Mouse (Mus musculus): ENCODE results near the gene Tfap4. TPM values are rescaled to one million over a fixed set of nuclear protein-coding genes. Genes with fewer than 3 reads are reported as not detected.
A peak's percentile ranks its signal among the peaks of the same experiment; 100 is the strongest.

Gene Tfap4
- polyA plus RNA-seq, 1 experiment from 2014 or later = 23.0 TPM

DNA sequence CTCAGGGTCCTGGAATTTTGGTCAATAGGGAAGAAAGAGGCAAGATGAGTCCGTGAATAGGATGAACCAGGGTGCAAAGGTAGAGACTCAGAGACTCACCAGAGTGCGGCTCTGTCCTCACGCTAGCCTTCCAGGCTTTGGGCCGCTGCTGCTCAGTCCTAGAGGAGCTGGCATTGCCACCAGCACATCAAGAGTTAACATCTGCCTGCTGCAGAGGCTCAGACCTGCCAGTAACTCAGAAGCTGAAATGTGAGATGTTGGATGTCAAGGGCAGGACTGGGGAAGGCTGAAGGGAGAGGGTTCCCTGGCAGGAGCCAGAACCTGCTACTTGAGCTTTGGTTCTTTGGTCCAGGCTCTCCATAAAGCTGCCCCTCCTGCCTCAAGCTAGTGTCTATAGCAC, 11.1 kb upstream of the Tfap4 start:
- no peak overlapping the region for H3K4me3 ChIP-seq (ENCODE audit: low read depth, low read length)
- TF ChIP-seq CTCF (IDR thresholded peaks at IDR 0.05; ENCODE audit: low read depth) = no peak
- H3K27me3 ChIP-seq (ENCODE audit: insufficient read depth, low read length) = no peaks in the 10 kb centered on the region
- H3K9me3 ChIP-seq (ENCODE audit: low read depth, low read length) = no peaks in the 10 kb centered on the region
- H3K9ac ChIP-seq = no peak overlapping the region
- ATAC-seq (ENCODE audit: insufficient read depth) = peak; percentile 74; the same call in 1 of the 2 replicates
- no peaks in the 10 kb centered on the region for H3K36me3 ChIP-seq (ENCODE audit: insufficient read depth)
- WGBS = 47% methylated on average over 4 of the region's 4 CpGs
- peak; percentile 34 for DNase-seq
- no peak overlapping the region for H3K27ac ChIP-seq (ENCODE audit: low read depth)
- no peak overlapping the region for H3K4me2 ChIP-seq
- H3K4me1 ChIP-seq (ENCODE audit: insufficient read depth) = peaks cover 8% of the 10 kb centered on the region; the same call in 1 of the 2 replicates

DNA sequence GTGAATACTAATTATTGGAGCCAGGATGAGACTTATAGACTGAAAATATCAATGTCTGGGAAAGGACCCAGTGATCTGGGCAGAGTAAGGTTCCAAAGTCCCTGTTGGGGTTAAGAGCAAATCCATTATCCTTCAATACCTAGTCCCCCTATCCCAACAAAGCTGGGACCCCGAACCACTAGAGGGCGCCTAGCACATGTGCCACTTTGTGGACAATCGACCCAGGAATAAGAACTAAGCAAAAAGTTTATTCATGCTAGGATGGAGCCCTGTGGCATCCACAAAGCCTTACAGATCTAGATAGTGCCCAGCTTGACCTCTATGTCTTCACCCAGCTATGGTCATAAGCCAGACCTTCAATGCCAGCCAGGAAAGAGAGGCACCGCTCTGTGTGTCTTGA, 8.3 kb upstream of the Tfap4 start:
- peak; percentile 45 for ATAC-seq (ENCODE audit: insufficient read depth)
- no peaks in the 10 kb centered on the region for H3K27me3 ChIP-seq (ENCODE audit: insufficient read depth, low read length)

DNA sequence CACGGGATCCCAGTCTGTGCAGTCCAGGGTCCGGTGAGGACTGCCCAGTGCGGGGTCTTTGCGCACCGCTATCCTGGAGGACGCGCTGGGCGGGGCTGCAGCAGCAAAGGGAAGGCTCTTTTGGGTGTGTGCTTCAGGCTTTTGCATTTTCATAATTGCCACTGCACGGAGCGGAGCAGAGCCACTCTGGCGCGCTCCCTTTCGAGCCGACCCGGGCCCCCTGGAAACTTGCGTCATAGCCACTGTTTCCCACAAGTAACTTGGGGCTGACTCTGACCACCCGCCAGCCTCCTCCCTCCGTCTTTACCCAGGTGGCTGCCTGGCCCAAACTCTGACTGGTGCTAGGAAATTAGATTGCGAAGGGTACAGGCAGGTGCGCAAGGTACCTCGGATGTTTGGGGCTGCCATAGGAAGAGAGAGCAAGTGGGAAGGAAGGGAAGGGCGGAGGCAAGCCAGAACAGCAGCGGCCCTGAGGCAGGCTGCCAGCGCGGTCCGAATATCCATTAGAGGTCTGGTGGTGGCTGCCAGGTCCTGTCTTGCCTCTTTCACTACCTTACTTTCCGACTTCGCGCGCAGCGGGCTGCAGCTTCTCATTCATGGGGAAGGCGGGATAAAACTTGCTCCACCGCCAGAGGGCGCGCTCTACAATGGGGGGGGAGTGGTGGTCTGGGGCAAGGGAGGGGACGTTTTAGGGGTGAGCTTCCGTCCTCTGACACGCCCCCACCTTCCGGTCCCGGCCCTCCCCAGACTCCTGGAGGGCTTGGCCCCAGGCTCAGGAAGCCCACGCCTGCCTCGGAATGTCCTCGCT, 695 bp upstream of the Tfap4 start:
- Histone ChIP-seq H3K9ac (peak overlapping the region; percentile 84), H3K4me3 (ENCODE audit: low read depth, low read length) (peak overlapping the region; percentile 77), H3K36me3 (ENCODE audit: insufficient read depth) (peaks cover 7% of the 10 kb centered on the region; the same call in 1 of the 2 replicates), H3K4me2 (peak overlapping the region; percentile 97), H3K4me1 (ENCODE audit: insufficient read depth) (peaks cover 7% of the 10 kb centered on the region), H3K27me3 (ENCODE audit: insufficient read depth, low read length) (no peaks in the 10 kb centered on the region), H3K9me3 (ENCODE audit: low read depth, low read length) (no peaks in the 10 kb centered on the region), H3K27ac (ENCODE audit: low read depth) (peak overlapping the region; percentile 89)
- ATAC-seq (ENCODE audit: insufficient read depth) (peak; percentile 48), DNase-seq (peak; percentile 83)
- WGBS = under 1% methylated on average over 43 of the region's 43 CpGs
- TF ChIP-seq CTCF (IDR thresholded peaks at IDR 0.05; ENCODE audit: low read depth) = peak; percentile 83

More for the DNA sequence above, 8.3 kb upstream of the Tfap4 start:
- Histone ChIP-seq H3K4me2 (no peak overlapping the region), H3K36me3 (ENCODE audit: insufficient read depth) (no peaks in the 10 kb centered on the region), H3K4me3 (ENCODE audit: low read depth, low read length) (no peak overlapping the region), H3K4me1 (ENCODE audit: insufficient read depth) (peaks cover 8% of the 10 kb centered on the region; the same call in 1 of the 2 replicates), H3K27ac (ENCODE audit: low read depth) (no peak overlapping the region), H3K9ac (no peak overlapping the region), H3K9me3 (ENCODE audit: low read depth, low read length) (no peaks in the 10 kb centered on the region)
- peak; percentile 92 for TF ChIP-seq CTCF (IDR thresholded peaks at IDR 0.05; ENCODE audit: low read depth)
- peak; percentile 96 for DNase-seq
- 18% methylated on average over 4 of the region's 4 CpGs for WGBS

DNA sequence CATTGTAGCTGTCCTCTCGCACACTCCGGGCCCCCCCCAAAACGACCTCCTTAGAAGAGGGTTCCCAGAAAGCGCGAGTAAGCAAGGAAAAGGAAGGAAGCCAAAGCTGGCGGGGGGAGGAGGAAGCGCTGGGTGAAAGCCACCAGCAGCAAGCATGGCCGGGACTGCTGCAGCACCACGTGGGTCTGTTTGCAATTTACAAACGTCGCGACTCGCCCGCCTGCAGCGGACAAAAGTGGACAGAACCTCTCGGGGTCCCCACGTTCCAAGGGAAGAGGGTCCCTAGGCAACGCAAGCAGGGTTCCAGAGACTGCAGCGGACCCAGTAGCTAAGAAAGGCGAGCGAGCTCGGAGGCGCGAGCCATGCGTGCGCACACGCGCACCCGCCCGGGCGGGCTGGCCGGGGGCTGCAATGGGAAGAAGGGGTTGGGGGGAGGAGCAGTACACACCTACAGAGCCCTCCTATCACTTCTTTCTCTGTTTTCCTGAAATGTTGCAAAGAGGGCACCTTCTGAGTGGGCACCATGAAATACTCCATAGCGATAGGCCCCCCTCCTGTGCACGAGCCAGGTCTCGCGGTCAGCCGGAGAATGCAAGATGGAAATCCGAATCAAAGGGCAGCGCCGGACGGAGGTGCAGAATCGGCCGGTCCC, 548 bp downstream of the Tfap4 start:
- Histone ChIP-seq H3K36me3 (ENCODE audit: insufficient read depth) (peaks cover 7% of the 10 kb centered on the region; the same call in 1 of the 2 replicates), H3K9me3 (ENCODE audit: low read depth, low read length) (no peaks in the 10 kb centered on the region), H3K27ac (ENCODE audit: low read depth) (peak overlapping the region; percentile 89), H3K4me1 (ENCODE audit: insufficient read depth) (peaks cover 7% of the 10 kb centered on the region), H3K4me3 (ENCODE audit: low read depth, low read length) (peak overlapping the region; percentile 77), H3K9ac (peak overlapping the region; percentile 84), H3K4me2 (peak overlapping the region; percentile 97), H3K27me3 (ENCODE audit: insufficient read depth, low read length) (no peaks in the 10 kb centered on the region)
- peak; percentile 36 for ATAC-seq (ENCODE audit: insufficient read depth)
- DNase-seq = peak; percentile 77
- TF ChIP-seq CTCF (IDR thresholded peaks at IDR 0.05; ENCODE audit: low read depth) = no peak
- under 1% methylated on average over 43 of the region's 43 CpGs for WGBS

DNA sequence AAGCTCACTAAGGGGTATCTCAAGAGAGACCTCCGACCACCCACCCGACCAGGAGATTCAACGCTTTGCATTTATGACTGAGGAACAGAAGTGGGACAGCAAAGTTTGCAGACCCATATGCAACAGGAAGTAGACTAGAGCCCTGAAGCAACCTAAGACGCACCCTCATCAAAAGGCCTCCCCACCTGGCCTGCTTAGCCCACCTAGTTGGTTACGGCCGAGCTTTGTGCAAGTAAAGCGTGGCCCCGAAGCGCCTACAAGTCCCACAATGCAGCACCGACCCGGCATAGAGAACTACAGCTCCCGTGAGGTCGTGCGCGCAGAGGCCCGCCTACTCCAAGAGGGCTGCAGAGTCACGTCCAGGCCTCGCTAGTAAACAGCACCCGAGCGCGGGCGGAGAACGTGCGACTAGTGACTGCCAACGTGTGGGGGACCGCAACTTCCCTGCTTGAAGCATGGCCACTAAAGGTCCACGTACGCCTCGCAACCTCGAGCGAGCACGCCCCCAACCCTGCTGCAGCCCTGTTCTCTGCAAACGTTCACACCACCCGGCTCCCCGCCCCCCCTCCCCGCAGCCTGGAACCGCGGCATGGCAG, 1.2 kb downstream of the Tfap4 start:
- Histone ChIP-seq H3K36me3 (ENCODE audit: insufficient read depth) (peaks cover 7% of the 10 kb centered on the region; the same call in 1 of the 2 replicates), H3K9ac (peak overlapping the region; percentile 84), H3K27ac (ENCODE audit: low read depth) (peak overlapping the region; percentile 89), H3K27me3 (ENCODE audit: insufficient read depth, low read length) (no peaks in the 10 kb centered on the region), H3K4me2 (peak overlapping the region; percentile 97), H3K4me1 (ENCODE audit: insufficient read depth) (peaks cover 12% of the 10 kb centered on the region), H3K9me3 (ENCODE audit: low read depth, low read length) (no peaks in the 10 kb centered on the region), H3K4me3 (ENCODE audit: low read depth, low read length) (peak overlapping the region; percentile 77)
- DNase-seq = peak; percentile 96
- WGBS = under 1% methylated on average over 38 of the region's 38 CpGs
- TF ChIP-seq CTCF (IDR thresholded peaks at IDR 0.05; ENCODE audit: low read depth) = no peak
- ATAC-seq (ENCODE audit: insufficient read depth) = peak; percentile 92

DNA sequence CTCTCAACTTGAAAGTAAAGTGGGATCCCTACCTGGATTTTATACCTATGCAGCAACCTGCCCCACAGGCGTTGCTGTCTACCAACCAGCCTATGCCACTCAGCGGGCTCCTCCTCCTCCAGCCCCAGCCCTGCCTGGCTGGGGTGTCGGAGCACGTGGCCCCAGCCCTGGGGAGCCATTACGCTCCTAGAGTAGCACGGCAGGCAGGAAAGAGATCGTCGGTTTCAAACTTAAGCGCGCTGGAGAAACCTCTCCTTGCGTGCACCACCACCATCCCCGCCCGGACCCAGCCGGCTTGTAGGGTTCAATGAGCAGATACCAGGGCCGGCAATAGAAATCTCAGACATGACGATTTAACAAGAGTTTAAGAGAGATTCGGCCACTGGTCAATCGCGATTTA, 1.7 kb downstream of the Tfap4 start:
- Histone ChIP-seq H3K4me3 (ENCODE audit: low read depth, low read length) (peak overlapping the region; percentile 77), H3K27me3 (ENCODE audit: insufficient read depth, low read length) (no peaks in the 10 kb centered on the region), H3K4me2 (peak overlapping the region; percentile 97), H3K36me3 (ENCODE audit: insufficient read depth) (peaks cover 7% of the 10 kb centered on the region; the same call in 1 of the 2 replicates), H3K9me3 (ENCODE audit: low read depth, low read length) (no peaks in the 10 kb centered on the region), H3K9ac (peak overlapping the region; percentile 84), H3K4me1 (ENCODE audit: insufficient read depth) (peaks cover 17% of the 10 kb centered on the region), H3K27ac (ENCODE audit: low read depth) (peak overlapping the region; percentile 89)
- DNase-seq = peak; percentile 82
- TF ChIP-seq CTCF (IDR thresholded peaks at IDR 0.05; ENCODE audit: low read depth) = no peak
- ATAC-seq (ENCODE audit: insufficient read depth) = peak; percentile 61
- under 1% methylated on average over 19 of the region's 19 CpGs for WGBS
